Mouse (Mus musculus) heart, adult 2 months (tissue): ENCODE data around the gene Rab7b.

Source experiments
- CTCF ChIP-seq: fragments of 200-600 bp; IDR thresholded peaks from 2 replicates; pipeline ENCODE4 v1.8.1; 2022; ENCODE audit warnings: antibody characterized with exemption, mild to moderate bottlenecking, moderate library complexity
- EP300 ChIP-seq: fragments of 200-500 bp; IDR thresholded peaks from 2 replicates; pipeline ENCODE4 v1.6.1; 2011; ENCODE audit warnings: low read depth, low read length, control low read depth; ENCODE audit not compliant: insufficient read depth
- POLR2A ChIP-seq: fragments of 200-500 bp; IDR thresholded peaks from 2 replicates; pipeline ENCODE4 v1.6.1; 2011; ENCODE audit warnings: mild to moderate bottlenecking, low read depth, low read length, control low read depth; ENCODE audit not compliant: insufficient read depth

- TF ChIP-seq POLR2A (no peak), CTCF (no peak), EP300 (no peak)
These were observed 26.7 kb upstream of the Rab7b start for GRCm38 (mm10) chr1:131661749-131662148.
